Mouse (Mus musculus): ENCODE measurements around the gene Klhl10. TPM values are rescaled to one million over a fixed set of nuclear protein-coding genes. Genes with fewer than 3 reads are reported as not detected.
A peak's percentile ranks its signal among the peaks of the same experiment; 100 is the strongest.

Klhl10 gene
- polyA plus RNA-seq, 1 experiment, result 0.90 TPM

- Histone ChIP-seq H3K27ac (ENCODE audit: insufficient read depth, low read length) (peak overlapping the region; percentile 43), H3K9ac (ENCODE audit: low read depth, poor library complexity, severe bottlenecking) (peak overlapping the region; percentile 7), H3K9me3 (replicated peaks; ENCODE audit: control insufficient read depth, insufficient read depth, low read length, poor library complexity, severe bottlenecking) (no peaks in the 10 kb centered on the region), H3K36me3 (ENCODE audit: control insufficient read depth, insufficient read depth, low read length, poor library complexity, severe bottlenecking) (no peaks in the 10 kb centered on the region), H3K4me1 (ENCODE audit: control insufficient read depth, insufficient read depth, low read length) (peaks cover 14% of the 10 kb centered on the region), H3K27me3 (ENCODE audit: control insufficient read depth, insufficient read depth, low read length, poor library complexity, severe bottlenecking) (no peaks in the 10 kb centered on the region), H3K4me3 (ENCODE audit: low read depth, low read length) (peak overlapping the region; percentile 33)
- peak; percentile 67; the same call in 1 of the 2 replicates for TF ChIP-seq EP300 (IDR thresholded peaks at IDR 0.05; ENCODE audit: insufficient read depth, low read depth, low read length)
- TF ChIP-seq CTCF (IDR thresholded peaks at IDR 0.05; ENCODE audit: low read depth, low read length), result no peak
These were observed 45.7 kb upstream of the Klhl10 start for GRCm38 (mm10) chr11:100395861-100396631.

DNA sequence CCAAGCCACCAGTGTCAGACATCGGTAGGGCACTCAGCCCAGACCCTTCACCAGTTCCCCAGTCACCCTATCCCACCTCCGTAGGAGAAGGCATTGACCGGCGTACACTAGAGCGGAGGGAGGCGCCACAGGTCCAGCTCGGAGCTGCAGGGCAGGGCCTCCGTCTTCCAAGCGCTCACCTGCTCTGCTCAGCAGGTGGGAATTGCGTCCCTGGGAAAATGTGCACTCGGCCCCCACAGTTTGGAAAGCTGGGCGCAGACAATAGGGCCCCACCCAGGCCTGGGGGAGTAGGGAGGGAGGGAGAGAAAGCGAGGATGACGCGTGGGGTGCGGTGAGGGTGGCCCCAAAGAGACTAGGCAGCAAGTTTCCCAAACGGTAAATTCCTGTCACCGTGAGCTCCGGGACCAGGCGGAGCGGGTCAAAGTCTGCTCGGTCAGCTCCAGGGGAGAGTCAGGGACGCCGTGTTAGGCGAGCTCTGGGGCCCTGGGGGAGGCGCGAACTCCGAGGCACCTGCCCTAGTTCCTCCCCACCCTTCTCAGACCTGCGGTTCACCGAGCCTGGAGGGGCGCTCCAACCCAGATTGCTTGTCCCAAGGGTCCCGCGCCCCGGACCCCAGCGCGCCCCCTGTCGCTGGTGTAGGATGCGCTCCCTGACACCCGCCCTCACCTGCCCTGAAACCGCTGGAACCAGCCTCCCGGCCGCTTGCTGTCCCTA lies 44.7 kb upstream of the Klhl10 start:
- Histone ChIP-seq H3K4me1 (ENCODE audit: control insufficient read depth, insufficient read depth, low read length) (peaks cover 11% of the 10 kb centered on the region), H3K27ac (ENCODE audit: insufficient read depth, low read length) (peak overlapping the region; percentile 43), H3K4me3 (ENCODE audit: low read depth, low read length) (peak overlapping the region; percentile 72), H3K9ac (ENCODE audit: low read depth, poor library complexity, severe bottlenecking) (peak overlapping the region; percentile 7), H3K36me3 (ENCODE audit: control insufficient read depth, insufficient read depth, low read length, poor library complexity, severe bottlenecking) (no peaks in the 10 kb centered on the region), H3K9me3 (replicated peaks; ENCODE audit: control insufficient read depth, insufficient read depth, low read length, poor library complexity, severe bottlenecking) (no peaks in the 10 kb centered on the region), H3K27me3 (ENCODE audit: control insufficient read depth, insufficient read depth, low read length, poor library complexity, severe bottlenecking) (no peaks in the 10 kb centered on the region)
- TF ChIP-seq CTCF (IDR thresholded peaks at IDR 0.05; ENCODE audit: low read depth, low read length) (peak; percentile 32), POLR2A (IDR thresholded peaks at IDR 0.05; ENCODE audit: insufficient read depth, low read length) (no peak), EP300 (IDR thresholded peaks at IDR 0.05; ENCODE audit: insufficient read depth, low read depth, low read length) (peak; percentile 80)

GRCm38 (mm10) chr11:100397600-100398389 lies 43.9 kb upstream of the Klhl10 start, which contains the start of gene Jup:
Gene Jup (minus strand): TSS chr11:100397763.
- peak within 1 kb of the TSS; percentile 43 for H3K27ac ChIP-seq (ENCODE audit: insufficient read depth, low read length)
- H3K9ac ChIP-seq (ENCODE audit: low read depth, poor library complexity, severe bottlenecking), result peak within 1 kb of the TSS; percentile 7
- peak; percentile 76 for TF ChIP-seq POLR2A (IDR thresholded peaks at IDR 0.05; ENCODE audit: insufficient read depth, low read length)
- peak; percentile 65; the same call in 1 of the 2 replicates for TF ChIP-seq EP300 (IDR thresholded peaks at IDR 0.05; ENCODE audit: insufficient read depth, low read depth, low read length)
- no peak for TF ChIP-seq CTCF (IDR thresholded peaks at IDR 0.05; ENCODE audit: low read depth, low read length)
- H3K4me1 ChIP-seq (ENCODE audit: control insufficient read depth, insufficient read depth, low read length), result peaks cover 6% of the 10 kb centered on the region
- peak within 1 kb of the TSS; percentile 72 for H3K4me3 ChIP-seq (ENCODE audit: low read depth, low read length)
- no peaks in the 10 kb centered on the region for H3K27me3 ChIP-seq (ENCODE audit: control insufficient read depth, insufficient read depth, low read length, poor library complexity, severe bottlenecking)
- H3K9me3 ChIP-seq (replicated peaks; ENCODE audit: control insufficient read depth, insufficient read depth, low read length, poor library complexity, severe bottlenecking), result no peaks in the 10 kb centered on the region
- no peaks in the 10 kb centered on the region for H3K36me3 ChIP-seq (ENCODE audit: control insufficient read depth, insufficient read depth, low read length, poor library complexity, severe bottlenecking)

- Histone ChIP-seq H3K9ac (ENCODE audit: low read depth, poor library complexity, severe bottlenecking) (no peak overlapping the region), H3K27me3 (ENCODE audit: control insufficient read depth, insufficient read depth, low read length, poor library complexity, severe bottlenecking) (no peaks in the 10 kb centered on the region), H3K9me3 (replicated peaks; ENCODE audit: control insufficient read depth, insufficient read depth, low read length, poor library complexity, severe bottlenecking) (no peaks in the 10 kb centered on the region), H3K4me3 (ENCODE audit: low read depth, low read length) (no peak overlapping the region), H3K36me3 (ENCODE audit: control insufficient read depth, insufficient read depth, low read length, poor library complexity, severe bottlenecking) (no peaks in the 10 kb centered on the region), H3K4me1 (ENCODE audit: control insufficient read depth, insufficient read depth, low read length) (peaks cover 3% of the 10 kb centered on the region), H3K27ac (ENCODE audit: insufficient read depth, low read length) (peak overlapping the region; percentile 43; the same call in 1 of the 2 replicates)
- TF ChIP-seq POLR2A (IDR thresholded peaks at IDR 0.05; ENCODE audit: insufficient read depth, low read length) (no peak), EP300 (IDR thresholded peaks at IDR 0.05; ENCODE audit: insufficient read depth, low read depth, low read length) (no peak), CTCF (IDR thresholded peaks at IDR 0.05; ENCODE audit: low read depth, low read length) (no peak)
These were observed 43.2 kb upstream of the Klhl10 start for GRCm38 (mm10) chr11:100398517-100398916.

- H3K27ac ChIP-seq (ENCODE audit: insufficient read depth, low read length), result no peak overlapping the region
- no peaks in the 10 kb centered on the region for H3K9me3 ChIP-seq (replicated peaks; ENCODE audit: control insufficient read depth, insufficient read depth, low read length, poor library complexity, severe bottlenecking)
- no peak overlapping the region for H3K4me3 ChIP-seq (ENCODE audit: low read depth, low read length)
- no peaks in the 10 kb centered on the region for H3K36me3 ChIP-seq (ENCODE audit: control insufficient read depth, insufficient read depth, low read length, poor library complexity, severe bottlenecking)
- H3K9ac ChIP-seq (ENCODE audit: low read depth, poor library complexity, severe bottlenecking), result no peak overlapping the region
- no peaks in the 10 kb centered on the region for H3K27me3 ChIP-seq (ENCODE audit: control insufficient read depth, insufficient read depth, low read length, poor library complexity, severe bottlenecking)
- TF ChIP-seq EP300 (IDR thresholded peaks at IDR 0.05; ENCODE audit: insufficient read depth, low read depth, low read length) (no peak), POLR2A (IDR thresholded peaks at IDR 0.05; ENCODE audit: insufficient read depth, low read length) (no peak), CTCF (IDR thresholded peaks at IDR 0.05; ENCODE audit: low read depth, low read length) (no peak)
- peaks cover 3% of the 10 kb centered on the region for H3K4me1 ChIP-seq (ENCODE audit: control insufficient read depth, insufficient read depth, low read length)
These were observed 42.4 kb upstream of the Klhl10 start for GRCm38 (mm10) chr11:100399320-100399719.

Measured in ES-Bruce4 (cell line).